Mouse (Mus musculus): ENCODE measurements around the gene Spg7. TPM values are rescaled to one million over a fixed set of nuclear protein-coding genes. Genes with fewer than 3 reads are reported as not detected.

Gene Spg7
- 36.3 and 52.6 TPM in 2 replicates for polyA plus RNA-seq (2012; ENCODE audit: low replicate concordance)

GRCm38 (mm10) chr8:123062721-123063120 lies at the start of gene Spg7:
TSS of gene Spg7 (plus strand) at chr8:123062942.

DNA sequence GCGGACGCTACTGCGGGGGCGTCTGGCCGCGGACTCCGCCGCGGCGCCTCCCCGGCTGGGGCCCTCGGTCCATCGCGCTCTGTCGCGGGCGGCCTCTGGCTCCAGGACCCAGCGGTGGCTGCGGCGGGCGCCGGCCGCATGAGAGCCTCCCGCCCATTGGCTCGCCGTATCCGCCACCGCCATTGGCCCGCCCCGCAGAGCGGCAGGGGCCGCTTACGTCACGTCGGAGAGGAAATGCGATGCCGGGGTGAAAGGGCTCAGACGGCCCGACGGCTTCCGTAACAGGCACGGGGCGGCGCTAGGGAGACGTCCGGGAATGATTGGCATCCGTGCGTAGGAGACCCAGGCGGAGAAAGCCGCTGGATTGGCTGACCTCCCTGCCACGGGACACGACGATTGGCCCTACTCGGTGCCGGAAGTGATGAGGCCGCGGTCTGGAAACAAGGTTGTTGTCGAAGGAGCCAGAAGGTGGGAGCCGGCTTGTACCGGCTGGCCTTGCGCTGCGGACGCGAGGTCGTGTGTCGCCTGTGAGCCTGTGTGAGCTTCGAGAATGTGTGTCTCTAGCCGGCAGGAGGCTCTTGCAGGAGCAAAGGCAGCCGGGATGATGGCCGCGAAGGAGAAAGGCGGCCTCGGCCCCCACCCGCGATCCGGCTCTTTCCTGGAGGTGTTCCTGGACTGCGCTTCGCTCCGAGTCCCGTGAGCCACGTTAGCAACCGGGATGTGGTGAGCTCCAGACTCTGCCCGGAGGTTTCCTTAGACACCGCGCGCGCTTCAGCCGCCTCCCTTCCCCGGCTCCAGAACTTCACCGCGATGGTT lies 20.4 kb upstream of the Spg7 start, which contains the start of gene Ankrd11:
Gene Ankrd11 (minus strand): TSS at position 120 of the 816 bp plus-strand sequence.

GRCm38 (mm10) chr8:123101735-123102685 lies 39.3 kb downstream of the Spg7 start, which contains the start of gene Rpl13:
TSS of gene Rpl13 (plus strand) at chr8:123102350.

GRCm38 (mm10) chr8:123117127-123117731 lies 54.5 kb downstream of the Spg7 start, which contains the start of gene Cpne7:
TSS of gene Cpne7 (plus strand) at chr8:123117374.

Other genes with a start within 250 kb of the Spg7 start
- not detected in 2 replicates for gene Cdh15, start 215.0 kb upstream of the Spg7 start, polyA plus RNA-seq (2012; ENCODE audit: low replicate concordance)
- 104 and 115 TPM in 2 replicates for gene Ankrd11, start 20.7 kb upstream of the Spg7 start, polyA plus RNA-seq (2012; ENCODE audit: low replicate concordance)
- gene Rpl13, start 39.4 kb downstream of the Spg7 start, polyA plus RNA-seq (2012; ENCODE audit: low replicate concordance): 1,950 and 2,595 TPM in 2 replicates
- 0.67 and 1.0 TPM in 2 replicates for gene Cpne7, start 54.4 kb downstream of the Spg7 start, polyA plus RNA-seq (2012; ENCODE audit: low replicate concordance)
- not detected in 2 replicates for gene Sult5a1, start 95.4 kb downstream of the Spg7 start, polyA plus RNA-seq (2012; ENCODE audit: low replicate concordance)
- gene Dpep1, start 123.3 kb downstream of the Spg7 start, polyA plus RNA-seq (2012; ENCODE audit: low replicate concordance): not detected in 2 replicates
- 12.2 and 40.3 TPM in 2 replicates for gene Chmp1a, start 149.8 kb downstream of the Spg7 start, polyA plus RNA-seq (2012; ENCODE audit: low replicate concordance)
- gene Spata33, start 149.9 kb downstream of the Spg7 start, polyA plus RNA-seq (2012; ENCODE audit: low replicate concordance): 0.13 TPM in 1 of 2 replicates, not detected in the other
- 83.3 and 109 TPM in 2 replicates for gene Cdk10, start 161.9 kb downstream of the Spg7 start, polyA plus RNA-seq (2012; ENCODE audit: low replicate concordance)
- gene Spata2l, start 173.3 kb downstream of the Spg7 start, polyA plus RNA-seq (2012; ENCODE audit: low replicate concordance): 1.6 and 4.9 TPM in 2 replicates
- 17.4 and 19.2 TPM in 2 replicates for gene Zfp276, start 191.3 kb downstream of the Spg7 start, polyA plus RNA-seq (2012; ENCODE audit: low replicate concordance)
- gene Vps9d1, start 191.4 kb downstream of the Spg7 start, polyA plus RNA-seq (2012; ENCODE audit: low replicate concordance): 114 and 146 TPM in 2 replicates